Mouse (Mus musculus): ENCODE data around the gene Pttg1. TPM values are rescaled to one million over a fixed set of nuclear protein-coding genes. Genes with fewer than 3 reads are reported as not detected.
A peak's percentile ranks its signal among the peaks of the same experiment; 100 is the strongest.

The Pttg1 gene
- total and polyA plus RNA-seq, 3 experiments: 55.5 to 84.5 (median 74.8) TPM

GRCm38 (mm10) chr11:43404150-43404807 is 21.8 kb downstream of the Pttg1 start:
- Histone ChIP-seq H3K27me3 (ENCODE audit: control insufficient read depth, insufficient read depth, low read length) (no peaks in the 10 kb centered on the region), H3K27ac (no peak overlapping the region), H3K79me2 (replicated peaks; ENCODE audit: control insufficient read depth, insufficient read depth, low read length) (no peaks in the 10 kb centered on the region), H3K4me3 (no peak overlapping the region), H3K4me1 (ENCODE audit: control insufficient read depth, insufficient read depth, low read length) (no peaks in the 10 kb centered on the region), H3K36me3 (ENCODE audit: control insufficient read depth, insufficient read depth, low read length) (no peaks in the 10 kb centered on the region), H3K9ac (ENCODE audit: low read depth, low read length) (no peak overlapping the region)
- no peak for TF ChIP-seq EP300 (IDR thresholded peaks at IDR 0.05; ENCODE audit: insufficient read depth, low read depth, low read length)
- no peak for TF ChIP-seq CTCF (IDR thresholded peaks at IDR 0.05)
- no peak for TF ChIP-seq POLR2A (IDR thresholded peaks at IDR 0.05; ENCODE audit: insufficient read depth, low read depth, low read length)
- no peak for DNase-seq
- intact Hi-C loops (cut with DNase I): no loop called here
- 79% methylated on average over 15 of the region's 15 CpGs for WGBS

- Histone ChIP-seq H3K9ac (ENCODE audit: low read depth, low read length) (no peak overlapping the region), H3K27ac (no peak overlapping the region), H3K36me3 (ENCODE audit: control insufficient read depth, insufficient read depth, low read length) (no peaks in the 10 kb centered on the region), H3K4me1 (ENCODE audit: control insufficient read depth, insufficient read depth, low read length) (peaks cover 2% of the 10 kb centered on the region), H3K79me2 (replicated peaks; ENCODE audit: control insufficient read depth, insufficient read depth, low read length) (no peaks in the 10 kb centered on the region), H3K27me3 (ENCODE audit: control insufficient read depth, insufficient read depth, low read length) (no peaks in the 10 kb centered on the region), H3K4me3 (no peak overlapping the region)
- intact Hi-C loops (cut with DNase I): no loop called here
- DNase-seq: no peak
- 88% methylated on average over 1 of the region's 1 CpGs for WGBS
- TF ChIP-seq EP300 (IDR thresholded peaks at IDR 0.05; ENCODE audit: insufficient read depth, low read depth, low read length): no peak
- no peak for TF ChIP-seq CTCF (IDR thresholded peaks at IDR 0.05)
- TF ChIP-seq POLR2A (IDR thresholded peaks at IDR 0.05; ENCODE audit: insufficient read depth, low read depth, low read length): no peak
Observed at GRCm38 (mm10) chr11:43400131-43400530, 25.9 kb downstream of the Pttg1 start.

- no peak overlapping the region for H3K27ac ChIP-seq
- DNase-seq: no peak
- no peak overlapping the region for H3K4me3 ChIP-seq
- WGBS: 44% methylated on average over 4 of the region's 4 CpGs
- H3K4me1 ChIP-seq (ENCODE audit: control insufficient read depth, insufficient read depth, low read length): peaks cover 4% of the 10 kb centered on the region
- no peaks in the 10 kb centered on the region for H3K79me2 ChIP-seq (replicated peaks; ENCODE audit: control insufficient read depth, insufficient read depth, low read length)
- no peak overlapping the region for H3K9ac ChIP-seq (ENCODE audit: low read depth, low read length)
- no peaks in the 10 kb centered on the region for H3K27me3 ChIP-seq (ENCODE audit: control insufficient read depth, insufficient read depth, low read length)
- TF ChIP-seq POLR2A (IDR thresholded peaks at IDR 0.05; ENCODE audit: insufficient read depth, low read depth, low read length): no peak
- peak; percentile 49 for TF ChIP-seq CTCF (IDR thresholded peaks at IDR 0.05)
- intact Hi-C loops (cut with DNase I): no loop called here
- no peaks in the 10 kb centered on the region for H3K36me3 ChIP-seq (ENCODE audit: control insufficient read depth, insufficient read depth, low read length)
Observed at GRCm38 (mm10) chr11:43399297-43399696, 26.8 kb downstream of the Pttg1 start.

GRCm38 (mm10) chr11:43396672-43397071 is 29.4 kb downstream of the Pttg1 start:
- Histone ChIP-seq H3K27me3 (ENCODE audit: control insufficient read depth, insufficient read depth, low read length) (no peaks in the 10 kb centered on the region), H3K9ac (ENCODE audit: low read depth, low read length) (no peak overlapping the region), H3K4me3 (no peak overlapping the region), H3K4me1 (ENCODE audit: control insufficient read depth, insufficient read depth, low read length) (peaks cover 4% of the 10 kb centered on the region), H3K27ac (no peak overlapping the region), H3K36me3 (ENCODE audit: control insufficient read depth, insufficient read depth, low read length) (no peaks in the 10 kb centered on the region), H3K79me2 (replicated peaks; ENCODE audit: control insufficient read depth, insufficient read depth, low read length) (no peaks in the 10 kb centered on the region)
- TF ChIP-seq POLR2A (IDR thresholded peaks at IDR 0.05; ENCODE audit: insufficient read depth, low read depth, low read length): no peak
- no peak for TF ChIP-seq EP300 (IDR thresholded peaks at IDR 0.05; ENCODE audit: insufficient read depth, low read depth, low read length)
- no peak for TF ChIP-seq CTCF (IDR thresholded peaks at IDR 0.05)
- 75% methylated on average over 7 of the region's 7 CpGs for WGBS
- DNase-seq: no peak
- intact Hi-C loops (cut with DNase I): no loop called here

- Histone ChIP-seq H3K36me3 (ENCODE audit: control insufficient read depth, insufficient read depth, low read length) (no peaks in the 10 kb centered on the region), H3K27ac (no peak overlapping the region), H3K79me2 (replicated peaks; ENCODE audit: control insufficient read depth, insufficient read depth, low read length) (no peaks in the 10 kb centered on the region), H3K4me3 (no peak overlapping the region), H3K27me3 (ENCODE audit: control insufficient read depth, insufficient read depth, low read length) (no peaks in the 10 kb centered on the region), H3K9ac (ENCODE audit: low read depth, low read length) (no peak overlapping the region), H3K4me1 (ENCODE audit: control insufficient read depth, insufficient read depth, low read length) (peaks cover 4% of the 10 kb centered on the region)
- 85% methylated on average over 4 of the region's 4 CpGs for whole genome bisulfite sequencing
- TF ChIP-seq EP300 (IDR thresholded peaks at IDR 0.05; ENCODE audit: insufficient read depth, low read depth, low read length) (no peak), POLR2A (IDR thresholded peaks at IDR 0.05; ENCODE audit: insufficient read depth, low read depth, low read length) (no peak), CTCF (IDR thresholded peaks at IDR 0.05) (no peak)
- DNase-seq: no peak
- intact Hi-C loops (cut with DNase I): no loop called here
Observed at GRCm38 (mm10) chr11:43396246-43396645, 29.8 kb downstream of the Pttg1 start.

- Histone ChIP-seq H3K36me3 (ENCODE audit: control insufficient read depth, insufficient read depth, low read length) (no peaks in the 10 kb centered on the region), H3K79me2 (replicated peaks; ENCODE audit: control insufficient read depth, insufficient read depth, low read length) (no peaks in the 10 kb centered on the region), H3K4me3 (no peak overlapping the region), H3K27ac (no peak overlapping the region), H3K4me1 (ENCODE audit: control insufficient read depth, insufficient read depth, low read length) (peaks cover 4% of the 10 kb centered on the region), H3K9ac (ENCODE audit: low read depth, low read length) (no peak overlapping the region), H3K27me3 (ENCODE audit: control insufficient read depth, insufficient read depth, low read length) (no peaks in the 10 kb centered on the region)
- intact Hi-C loops (cut with DNase I): no loop called here
- 53% methylated on average over 14 of the region's 14 CpGs for WGBS
- no peak for DNase-seq
- no peak for TF ChIP-seq CTCF (IDR thresholded peaks at IDR 0.05)
- TF ChIP-seq EP300 (IDR thresholded peaks at IDR 0.05; ENCODE audit: insufficient read depth, low read depth, low read length): no peak
- no peak for TF ChIP-seq POLR2A (IDR thresholded peaks at IDR 0.05; ENCODE audit: insufficient read depth, low read depth, low read length)
Observed at GRCm38 (mm10) chr11:43395073-43395948, 30.7 kb downstream of the Pttg1 start.

All from heart, adult 2 months (tissue).